Mouse (Mus musculus): ENCODE results near the gene Slc39a9.

The Slc39a9 gene

GRCm38 (mm10) chr12:80663935-80664334 lies 20.3 kb downstream of the Slc39a9 start:
- H3K36me3 ChIP-seq (ENCODE audit: insufficient read depth, low read length) = peaks cover 63% of the 10 kb centered on the region
- no peak for TF ChIP-seq CTCF (conservative IDR thresholded peaks at IDR 0.05; ENCODE audit: low read length)
- no peak for TF ChIP-seq POU5F1 (IDR thresholded peaks at IDR 0.05; ENCODE audit: borderline replicate concordance, low read length)
- no peak for TF ChIP-seq NANOG (IDR thresholded peaks at IDR 0.05; ENCODE audit: borderline replicate concordance, low read length)
- no peaks in the 10 kb centered on the region for H3K27me3 ChIP-seq (ENCODE audit: insufficient read depth, low read length)
- no peak overlapping the region for H3K4me3 ChIP-seq (replicated peaks; ENCODE audit: low read length)
- H3K9me3 ChIP-seq (ENCODE audit: low read length) = no peaks in the 10 kb centered on the region
- H3K4me1 ChIP-seq (replicated peaks; ENCODE audit: low read depth, low read length) = peaks cover 4% of the 10 kb centered on the region; the same call in 1 of the 2 replicates

- peaks cover 7% of the 10 kb centered on the region for H3K4me1 ChIP-seq (replicated peaks; ENCODE audit: low read depth, low read length)
- TF ChIP-seq POU5F1 (IDR thresholded peaks at IDR 0.05; ENCODE audit: borderline replicate concordance, low read length) = no peak
- no peak for TF ChIP-seq CTCF (conservative IDR thresholded peaks at IDR 0.05; ENCODE audit: low read length)
- no peak for TF ChIP-seq NANOG (IDR thresholded peaks at IDR 0.05; ENCODE audit: borderline replicate concordance, low read length)
- H3K9me3 ChIP-seq (ENCODE audit: low read length) = no peaks in the 10 kb centered on the region
- H3K4me3 ChIP-seq (replicated peaks; ENCODE audit: low read length) = no peak overlapping the region
- no peaks in the 10 kb centered on the region for H3K27me3 ChIP-seq (ENCODE audit: insufficient read depth, low read length)
- H3K36me3 ChIP-seq (ENCODE audit: insufficient read depth, low read length) = peaks cover 54% of the 10 kb centered on the region
Observed at GRCm38 (mm10) chr12:80668391-80668790, 24.7 kb downstream of the Slc39a9 start.

- Histone ChIP-seq H3K36me3 (ENCODE audit: insufficient read depth, low read length) (peaks cover 44% of the 10 kb centered on the region), H3K4me3 (replicated peaks; ENCODE audit: low read length) (no peak overlapping the region), H3K27me3 (ENCODE audit: insufficient read depth, low read length) (no peaks in the 10 kb centered on the region), H3K4me1 (replicated peaks; ENCODE audit: low read depth, low read length) (peaks cover 10% of the 10 kb centered on the region), H3K9me3 (ENCODE audit: low read length) (no peaks in the 10 kb centered on the region)
- peak; percentile 94 for TF ChIP-seq CTCF (conservative IDR thresholded peaks at IDR 0.05; ENCODE audit: low read length)
- TF ChIP-seq NANOG (IDR thresholded peaks at IDR 0.05; ENCODE audit: borderline replicate concordance, low read length) = no peak
Observed at GRCm38 (mm10) chr12:80673170-80673569, 29.5 kb downstream of the Slc39a9 start.

- peaks cover 29% of the 10 kb centered on the region for H3K36me3 ChIP-seq (ENCODE audit: insufficient read depth, low read length)
- no peak overlapping the region for H3K4me3 ChIP-seq (replicated peaks; ENCODE audit: low read length)
- no peaks in the 10 kb centered on the region for H3K4me1 ChIP-seq (replicated peaks; ENCODE audit: low read depth, low read length)
- no peaks in the 10 kb centered on the region for H3K9me3 ChIP-seq (ENCODE audit: low read length)
- H3K27me3 ChIP-seq (ENCODE audit: insufficient read depth, low read length) = no peaks in the 10 kb centered on the region
- TF ChIP-seq NANOG (IDR thresholded peaks at IDR 0.05; ENCODE audit: borderline replicate concordance, low read length) (no peak), CTCF (conservative IDR thresholded peaks at IDR 0.05; ENCODE audit: low read length) (peak; percentile 53), POU5F1 (IDR thresholded peaks at IDR 0.05; ENCODE audit: borderline replicate concordance, low read length) (no peak)
Observed at GRCm38 (mm10) chr12:80681340-80681739, 37.7 kb downstream of the Slc39a9 start.

- H3K9me3 ChIP-seq (ENCODE audit: low read length) = no peaks in the 10 kb centered on the region
- no peak for TF ChIP-seq NANOG (IDR thresholded peaks at IDR 0.05; ENCODE audit: borderline replicate concordance, low read length)
- TF ChIP-seq POU5F1 (IDR thresholded peaks at IDR 0.05; ENCODE audit: borderline replicate concordance, low read length) = no peak
- TF ChIP-seq CTCF (conservative IDR thresholded peaks at IDR 0.05; ENCODE audit: low read length) = no peak
- no peak overlapping the region for H3K4me3 ChIP-seq (replicated peaks; ENCODE audit: low read length)
- H3K4me1 ChIP-seq (replicated peaks; ENCODE audit: low read depth, low read length) = peaks cover 6% of the 10 kb centered on the region
- H3K36me3 ChIP-seq (ENCODE audit: insufficient read depth, low read length) = peaks cover 14% of the 10 kb centered on the region
- H3K27me3 ChIP-seq (ENCODE audit: insufficient read depth, low read length) = no peaks in the 10 kb centered on the region
Observed at GRCm38 (mm10) chr12:80683554-80683953, 39.9 kb downstream of the Slc39a9 start.

- peaks cover 9% of the 10 kb centered on the region for H3K4me1 ChIP-seq (replicated peaks; ENCODE audit: low read depth, low read length)
- no peaks in the 10 kb centered on the region for H3K9me3 ChIP-seq (ENCODE audit: low read length)
- TF ChIP-seq NANOG (IDR thresholded peaks at IDR 0.05; ENCODE audit: borderline replicate concordance, low read length) (no peak), POU5F1 (IDR thresholded peaks at IDR 0.05; ENCODE audit: borderline replicate concordance, low read length) (no peak), CTCF (conservative IDR thresholded peaks at IDR 0.05; ENCODE audit: low read length) (no peak)
- no peaks in the 10 kb centered on the region for H3K27me3 ChIP-seq (ENCODE audit: insufficient read depth, low read length)
- no peak overlapping the region for H3K4me3 ChIP-seq (replicated peaks; ENCODE audit: low read length)
- H3K36me3 ChIP-seq (ENCODE audit: insufficient read depth, low read length) = peaks cover 10% of the 10 kb centered on the region
Observed at GRCm38 (mm10) chr12:80684316-80684715, 40.6 kb downstream of the Slc39a9 start.

- H3K4me1 ChIP-seq (replicated peaks; ENCODE audit: low read depth, low read length) = peaks cover 30% of the 10 kb centered on the region
Observed at GRCm38 (mm10) chr12:80687788-80688211, 44.1 kb downstream of the Slc39a9 start.

GRCm38 (mm10) chr12:80689696-80690095 lies 46.0 kb downstream of the Slc39a9 start:
- TF ChIP-seq CTCF (conservative IDR thresholded peaks at IDR 0.05; ENCODE audit: low read length) = no peak
- no peak for TF ChIP-seq NANOG (IDR thresholded peaks at IDR 0.05; ENCODE audit: borderline replicate concordance, low read length)
- no peak for TF ChIP-seq POU5F1 (IDR thresholded peaks at IDR 0.05; ENCODE audit: borderline replicate concordance, low read length)
- peaks cover 45% of the 10 kb centered on the region for H3K4me1 ChIP-seq (replicated peaks; ENCODE audit: low read depth, low read length)
- no peaks in the 10 kb centered on the region for H3K36me3 ChIP-seq (ENCODE audit: insufficient read depth, low read length)

More at GRCm38 (mm10) chr12:80687788-80688211, 44.1 kb downstream of the Slc39a9 start:
- TF ChIP-seq CTCF (conservative IDR thresholded peaks at IDR 0.05; ENCODE audit: low read length) (no peak), NANOG (IDR thresholded peaks at IDR 0.05; ENCODE audit: borderline replicate concordance, low read length) (no peak), POU5F1 (IDR thresholded peaks at IDR 0.05; ENCODE audit: borderline replicate concordance, low read length) (no peak)
- Histone ChIP-seq H3K27me3 (ENCODE audit: insufficient read depth, low read length) (peaks cover 29% of the 10 kb centered on the region), H3K9me3 (ENCODE audit: low read length) (no peaks in the 10 kb centered on the region), H3K4me3 (replicated peaks; ENCODE audit: low read length) (no peak overlapping the region), H3K36me3 (ENCODE audit: insufficient read depth, low read length) (no peaks in the 10 kb centered on the region)

GRCm38 (mm10) chr12:80691671-80692091 lies 48.0 kb downstream of the Slc39a9 start:
- Histone ChIP-seq H3K4me1 (replicated peaks; ENCODE audit: low read depth, low read length) (peaks cover 55% of the 10 kb centered on the region), H3K4me3 (replicated peaks; ENCODE audit: low read length) (peak overlapping the region; percentile 82), H3K9me3 (ENCODE audit: low read length) (no peaks in the 10 kb centered on the region), H3K27me3 (ENCODE audit: insufficient read depth, low read length) (peaks cover 65% of the 10 kb centered on the region), H3K36me3 (ENCODE audit: insufficient read depth, low read length) (no peaks in the 10 kb centered on the region)
- TF ChIP-seq POU5F1 (IDR thresholded peaks at IDR 0.05; ENCODE audit: borderline replicate concordance, low read length) (no peak), NANOG (IDR thresholded peaks at IDR 0.05; ENCODE audit: borderline replicate concordance, low read length) (no peak), CTCF (conservative IDR thresholded peaks at IDR 0.05; ENCODE audit: low read length) (no peak)

More at GRCm38 (mm10) chr12:80689696-80690095, 46.0 kb downstream of the Slc39a9 start:
- no peak overlapping the region for H3K4me3 ChIP-seq (replicated peaks; ENCODE audit: low read length)
- peaks cover 48% of the 10 kb centered on the region for H3K27me3 ChIP-seq (ENCODE audit: insufficient read depth, low read length)
- no peaks in the 10 kb centered on the region for H3K9me3 ChIP-seq (ENCODE audit: low read length)
